Mouse (Mus musculus) bone marrow macrophage, adult 2 months (primary cell): ENCODE data around the gene Guk1. TPM values are rescaled to one million over a fixed set of nuclear protein-coding genes. Genes with fewer than 3 reads are reported as not detected.

ENCODE experiments used
- H3K27ac ChIP-seq: 2 replicates; pipeline ENCODE4 v1.5.1; 2012; ENCODE audit warnings: low read depth, low read length; ENCODE audit not compliant: insufficient read depth
- H3K4me1 ChIP-seq: 2 replicates; pipeline ENCODE4 v1.6.1; 2012; ENCODE audit warnings: low read length; ENCODE audit not compliant: control insufficient read depth, insufficient read depth
- H3K4me3 ChIP-seq: 2 replicates; pipeline ENCODE4 v1.5.1; 2012; ENCODE audit warnings: mild to moderate bottlenecking, low read length, moderate library complexity; ENCODE audit not compliant: insufficient read depth
- CTCF ChIP-seq: IDR thresholded peaks from 2 replicates; pipeline ENCODE4 v1.5.1; 2012; ENCODE audit warnings: low read depth, mild to moderate bottlenecking, low read length, moderate library complexity
- POLR2A ChIP-seq: IDR thresholded peaks from 2 replicates; pipeline ENCODE4 v1.6.1; 2012; ENCODE audit warnings: mild to moderate bottlenecking, low read depth, low read length, borderline replicate concordance
- polyA plus RNA-seq: library from polyadenylated mRNA; stranded (reverse); fragments of >200 nt; gene quantifications from 2 replicates; pipeline ENCODE4 v1.2.4, GENCODE M21; 2012; ENCODE audit not compliant: missing spikeins, insufficient read depth, insufficient read length

Guk1 gene
- 32.1 and 32.3 TPM in 2 replicates for polyA plus RNA-seq

GRCm38 (mm10) chr11:59192059-59192386 lies at the start of gene Guk1:
Gene Guk1 (minus strand): TSS chr11:59192212.
- peak within 1 kb of the TSS; percentile 50 for H3K27ac ChIP-seq
- H3K4me3 ChIP-seq, result peak within 1 kb of the TSS; percentile 82
- H3K4me1 ChIP-seq, result peaks cover 3% of the 10 kb centered on the region
- TF ChIP-seq POLR2A, result no peak
- TF ChIP-seq CTCF, result no peak

DNA sequence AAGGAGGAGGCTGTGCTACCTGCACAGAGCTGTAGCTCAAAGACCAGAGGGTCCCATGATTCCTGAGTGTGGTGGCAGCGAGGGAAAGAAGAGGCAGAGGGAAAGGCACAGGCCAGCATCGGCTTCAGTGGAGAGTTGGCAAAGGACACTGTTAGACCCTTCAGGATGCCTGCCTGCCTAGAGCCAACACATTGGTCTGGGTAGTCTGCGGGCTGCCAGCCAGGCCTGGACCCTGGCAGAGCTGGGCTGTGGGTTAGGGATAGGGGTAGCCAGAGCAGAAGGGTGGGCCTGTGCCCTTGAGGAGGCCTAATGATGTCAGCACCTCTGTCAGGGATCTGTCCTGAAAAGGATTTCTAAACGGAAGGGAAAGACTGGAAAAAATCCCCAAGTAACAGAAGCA lies 47.8 kb upstream of the Guk1 start:
- H3K4me1 ChIP-seq, result no peaks in the 10 kb centered on the region
- TF ChIP-seq CTCF, result no peak
- TF ChIP-seq POLR2A, result no peak
- no peak overlapping the region for H3K4me3 ChIP-seq
- H3K27ac ChIP-seq, result no peak overlapping the region

- no peak for TF ChIP-seq CTCF
- no peak for TF ChIP-seq POLR2A
- Histone ChIP-seq H3K4me1 (no peaks in the 10 kb centered on the region), H3K27ac (no peak overlapping the region), H3K4me3 (no peak overlapping the region)
Observed at GRCm38 (mm10) chr11:59239428-59239785, 47.4 kb upstream of the Guk1 start.

GRCm38 (mm10) chr11:59238525-59239427 lies 46.8 kb upstream of the Guk1 start:
- TF ChIP-seq CTCF, result peak; percentile 54
- no peak for TF ChIP-seq POLR2A
- H3K4me3 ChIP-seq, result no peak overlapping the region
- no peak overlapping the region for H3K27ac ChIP-seq
- no peaks in the 10 kb centered on the region for H3K4me1 ChIP-seq

- Histone ChIP-seq H3K4me1 (peaks cover 8% of the 10 kb centered on the region), H3K27ac (no peak overlapping the region), H3K4me3 (no peak overlapping the region)
- TF ChIP-seq CTCF (no peak), POLR2A (no peak)
Observed at GRCm38 (mm10) chr11:59232797-59233196, 40.8 kb upstream of the Guk1 start.

GRCm38 (mm10) chr11:59230144-59230760 lies 38.2 kb upstream of the Guk1 start:
- Histone ChIP-seq H3K4me1 (peaks cover 17% of the 10 kb centered on the region), H3K4me3 (no peak overlapping the region), H3K27ac (peak overlapping the region; percentile 35)
- peak; percentile 84 for TF ChIP-seq CTCF
- TF ChIP-seq POLR2A, result no peak

DNA sequence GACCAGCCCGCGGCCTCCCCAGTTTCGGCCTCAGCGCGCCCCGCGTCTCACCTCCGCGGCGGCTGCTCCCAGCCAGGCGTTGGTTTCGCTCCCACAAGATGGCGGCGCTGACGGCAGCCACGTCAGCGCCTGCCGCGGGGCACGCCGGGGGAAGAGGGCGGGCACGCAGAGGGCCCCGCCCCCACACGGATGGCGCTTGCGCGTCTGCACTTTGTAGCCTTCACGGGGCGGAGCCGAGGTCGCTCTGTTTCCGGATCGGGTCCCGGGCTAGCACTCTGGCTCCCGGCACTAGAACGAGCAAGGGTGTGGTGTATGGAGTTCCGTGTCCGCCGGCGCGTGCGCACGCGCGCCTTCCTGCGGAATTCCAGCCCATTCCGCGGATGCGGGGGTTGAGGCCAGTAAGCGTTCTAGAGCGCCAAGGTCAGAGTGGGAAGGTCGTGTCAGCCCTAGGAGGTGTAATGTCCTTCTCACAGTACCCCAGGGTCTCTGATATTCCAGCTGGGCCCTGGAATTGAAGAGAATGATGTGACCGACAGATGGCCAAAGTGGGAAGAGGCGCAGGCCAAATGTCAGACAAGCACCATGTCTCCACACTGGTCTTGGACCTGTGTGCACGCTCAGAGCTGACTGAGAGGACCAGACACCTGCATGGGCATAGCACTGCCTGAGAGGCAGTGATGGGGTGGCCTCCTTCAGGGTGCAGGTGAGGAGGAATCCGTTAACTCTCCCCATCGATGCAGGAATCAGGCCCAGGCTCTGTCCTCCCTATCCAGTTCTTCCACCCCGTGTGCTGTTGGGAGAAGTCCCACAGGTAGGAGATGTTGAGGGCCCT lies 36.3 kb upstream of the Guk1 start, which contains the start of gene Arf1:
Gene Arf1, minus strand, starts transcription at position 149 of the 832 bp plus-strand sequence.
- Histone ChIP-seq H3K4me3 (peak within 1 kb of the TSS; percentile 92), H3K27ac (peak within 1 kb of the TSS; percentile 95), H3K4me1 (peaks cover 31% of the 10 kb centered on the region)
- TF ChIP-seq CTCF, result no peak
- 0 out of 2 replicates have a peak, but pooled peaks have one; percentile 24 for TF ChIP-seq POLR2A

GRCm38 (mm10) chr11:59227604-59228121 lies 35.7 kb upstream of the Guk1 start:
- peaks cover 38% of the 10 kb centered on the region for H3K4me1 ChIP-seq
- no peak for TF ChIP-seq CTCF
- no peak for TF ChIP-seq POLR2A
- peak overlapping the region; percentile 95 for H3K27ac ChIP-seq
- H3K4me3 ChIP-seq, result peak overlapping the region; percentile 92
